20 mouse cellular contexts compared by ENCODE assay signal in the genomic region with DNA sequence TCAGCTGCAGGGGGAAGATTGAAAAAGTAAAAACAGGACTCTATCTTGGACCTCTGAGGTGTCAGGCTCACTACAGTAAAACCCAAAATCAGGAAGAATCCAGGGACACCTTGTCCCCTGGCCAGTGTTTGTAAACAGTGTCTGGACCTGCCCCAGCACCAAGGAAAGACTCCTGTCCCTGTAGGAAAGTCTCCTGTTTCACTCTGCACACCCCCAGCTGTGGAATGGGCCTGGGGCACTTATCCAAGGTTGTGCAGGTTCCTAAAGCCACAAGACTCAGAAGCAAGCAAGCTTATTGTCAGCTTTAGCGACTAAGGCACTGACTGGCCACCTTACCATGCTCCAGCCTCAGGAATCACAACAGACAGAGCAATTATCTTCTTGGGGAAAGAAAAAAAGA. TPM values are rescaled to one million over a fixed set of nuclear protein-coding genes. Genes with fewer than 3 reads are reported as not detected.
DNase-seq lines count a peak whose midpoint lies in the region; ATAC-seq lines count a peak whose summit lies in the region.
"Had no signal": no experiment of that assay in that cellular context is flagged by ENCODE, and none has a peak within 500 bp of the region (broad histone marks: within the 10 kb centered on the region; RNA-seq: fewer than 3 reads in every experiment).

No protein-coding gene starts in this region.

- no peak for DNase-seq in heart, embryonic 10.5 days (ENCODE audit: low spot score)
- no peak for DNase-seq in heart, adult 8-10 months (ENCODE audit: low spot score)
- peak; percentile 48 for DNase-seq in kidney, adult 11 months
- DNase-seq in kidney, postnatal 25 days: peak; percentile 27 to 68
- DNase-seq in lung, postnatal 14 days: no peak
- DNase-seq: adrenal gland, adult 2 months; adrenal gland, postnatal 25 days; cerebellum, adult 18-20 months; cerebellum, adult 9-11 months; cerebellum, postnatal 36 days; gastrocnemius, postnatal 10 days had no signal

- H3K27ac ChIP-seq in heart, embryonic 10.5 days: peak overlapping the region; percentile 59; the same call in 1 of the 2 replicates
- no peak overlapping the region for H3K27ac ChIP-seq in kidney, embryonic 16.5 days (ENCODE audit: low read length)
- no peak overlapping the region for H3K27ac ChIP-seq in kidney, embryonic 15.5 days
- H3K27ac ChIP-seq: embryonic facial prominence, embryonic 13.5 days; forebrain, embryonic 12.5 days; heart, embryonic 13.5 days; hindbrain, embryonic 12.5 days had no signal

- ATAC-seq in kidney, embryonic 16.5 days (ENCODE audit: low FRiP score, low TSS enrichment): no peak
- ATAC-seq in kidney, embryonic 15.5 days (replicated peaks; ENCODE audit: low FRiP score): no peak
- ATAC-seq: forebrain, embryonic 16.5 days; hindbrain, embryonic 16.5 days; inflammation-experienced regulatory T-cells, adult 6 months had no signal

- no peaks in the 10 kb centered on the region for H3K36me3 ChIP-seq in heart, embryonic 10.5 days
- no peaks in the 10 kb centered on the region for H3K36me3 ChIP-seq in kidney, embryonic 16.5 days (ENCODE audit: insufficient read depth, low read length)
- H3K36me3 ChIP-seq in kidney, embryonic 15.5 days: no peaks in the 10 kb centered on the region
- H3K36me3 ChIP-seq: embryonic facial prominence, embryonic 13.5 days; forebrain, embryonic 12.5 days; heart, embryonic 13.5 days; hindbrain, embryonic 12.5 days had no signal

- H3K4me2 ChIP-seq in kidney, embryonic 16.5 days (replicated peaks; ENCODE audit: low read depth, low read length): no peak overlapping the region
- H3K4me2 ChIP-seq in kidney, embryonic 15.5 days: no peak overlapping the region
- H3K4me2 ChIP-seq: embryonic facial prominence, embryonic 13.5 days; forebrain, embryonic 12.5 days; heart, embryonic 13.5 days; hindbrain, embryonic 12.5 days had no signal

- H3K27me3 ChIP-seq in heart, embryonic 10.5 days (ENCODE audit: insufficient read depth, poor library complexity, severe bottlenecking): no peaks in the 10 kb centered on the region
- no peaks in the 10 kb centered on the region for H3K27me3 ChIP-seq in kidney, embryonic 16.5 days (ENCODE audit: insufficient read depth, low read length)
- H3K27me3 ChIP-seq in kidney, embryonic 15.5 days: no peaks in the 10 kb centered on the region
- H3K27me3 ChIP-seq: embryonic facial prominence, embryonic 13.5 days; forebrain, embryonic 12.5 days; heart, embryonic 13.5 days; hindbrain, embryonic 12.5 days had no signal

- 61% methylated on average over 1 of the region's 1 CpGs for WGBS in heart, embryonic 10.5 days
- 52% methylated on average over 1 of the region's 1 CpGs for WGBS in kidney, embryonic 16.5 days
- WGBS in kidney, embryonic 15.5 days: 59% methylated on average over 1 of the region's 1 CpGs

- no peak overlapping the region for H3K9ac ChIP-seq in kidney, embryonic 16.5 days (replicated peaks; ENCODE audit: low read length)
- H3K9ac ChIP-seq in kidney, embryonic 15.5 days: no peak overlapping the region
- H3K9ac ChIP-seq: embryonic facial prominence, embryonic 13.5 days; forebrain, embryonic 12.5 days; heart, embryonic 13.5 days; hindbrain, embryonic 12.5 days had no signal

- no peaks in the 10 kb centered on the region for H3K9me3 ChIP-seq in heart, embryonic 10.5 days
- no peaks in the 10 kb centered on the region for H3K9me3 ChIP-seq in kidney, embryonic 16.5 days (ENCODE audit: low read length)
- no peaks in the 10 kb centered on the region for H3K9me3 ChIP-seq in kidney, embryonic 15.5 days (replicated peaks)
- H3K9me3 ChIP-seq: embryonic facial prominence, embryonic 13.5 days; forebrain, embryonic 12.5 days; heart, embryonic 13.5 days; hindbrain, embryonic 12.5 days had no signal

- H3K4me1 ChIP-seq in heart, embryonic 10.5 days: peaks cover 14% of the 10 kb centered on the region; the same call in 1 of the 2 replicates
- H3K4me1 ChIP-seq in kidney, embryonic 16.5 days (ENCODE audit: insufficient read depth, low read length): no peaks in the 10 kb centered on the region
- H3K4me1 ChIP-seq in kidney, embryonic 15.5 days: no peaks in the 10 kb centered on the region
- H3K4me1 ChIP-seq: forebrain, embryonic 12.5 days; hindbrain, embryonic 12.5 days had no signal

- H3K4me3 ChIP-seq in heart, embryonic 10.5 days: no peak overlapping the region
- H3K4me3 ChIP-seq in kidney, embryonic 16.5 days (ENCODE audit: low read length): no peak overlapping the region
- H3K4me3 ChIP-seq in kidney, embryonic 15.5 days (replicated peaks): no peak overlapping the region
- H3K4me3 ChIP-seq: embryonic facial prominence, embryonic 13.5 days; forebrain, embryonic 12.5 days; heart, embryonic 13.5 days; hindbrain, embryonic 12.5 days had no signal

RNA-seq across cellular contexts. Expression of a gene that starts 13.2 kb away (rescaled TPM):
- polyA plus RNA-seq in heart, embryonic 10.5 days (2016; fragmentation: Nextera tagmentation; extraction: Ambion mirVana): 1.1 and 1.2 TPM in 2 replicates
- total RNA-seq in heart, adult 8-10 months (2022): 1 to 10 TPM; 2.4 to 6.7 (median 3.9) TPM
- polyA plus RNA-seq in kidney, embryonic 16.5 days (2015; fragmentation: Nextera tagmentation; extraction: Ambion mirVana): 3.6 and 4.4 TPM in 2 replicates
- polyA plus RNA-seq in kidney, embryonic 15.5 days (2015; fragmentation: Nextera tagmentation; extraction: Ambion mirVana): 4.1 and 4.3 TPM in 2 replicates
- total RNA-seq: adrenal gland, postnatal 25 days had no signal
- polyA plus RNA-seq: inflammation-experienced regulatory T-cells, adult 6 months had no signal

Comparison
In these comparisons a context has a peak if more than half of its experiments do, and no peak if none do; other contexts are left out.
1. DNase-seq: peak in kidney, adult 11 months (single experiment) and kidney, postnatal 25 days (2 of 2); none in heart, embryonic 10.5 days (single experiment), heart, adult 8-10 months (single experiment) and lung, postnatal 14 days (single experiment).